Mouse (Mus musculus) T-cell, adult 2 months (primary cell): Measurements from ENCODE around the gene Opn3.

Experiments
- DNase-seq: peaks from one replicate; pipeline ENCODE4 v3.0.0; 2022; ENCODE audit warnings: low spot score

The Opn3 gene

GRCm38 (mm10) chr1:175692246-175692996 is at the start of gene Opn3, which contains the start of gene Chml:
Gene Opn3 (minus strand): TSS chr1:175692776.
Gene Chml (minus strand): TSS chr1:175692901.
- peak; percentile 99 for DNase-seq

- no peak for DNase-seq
Measured at GRCm38 (mm10) chr1:175725771-175726170, 33.2 kb upstream of the Opn3 start.

GRCm38 (mm10) chr1:175716832-175717231 is 24.3 kb upstream of the Opn3 start:
- no peak for DNase-seq

GRCm38 (mm10) chr1:175712338-175712909 is 19.8 kb upstream of the Opn3 start:
- no peak for DNase-seq

- DNase-seq, result no peak
Measured at GRCm38 (mm10) chr1:175708013-175708412, 15.4 kb upstream of the Opn3 start.

- DNase-seq, result no peak
Measured at GRCm38 (mm10) chr1:175707599-175707998, 15.0 kb upstream of the Opn3 start.

GRCm38 (mm10) chr1:175701145-175701544 is 8.6 kb upstream of the Opn3 start:
- no peak for DNase-seq

- DNase-seq, result peak; percentile 7
Measured at GRCm38 (mm10) chr1:175699796-175700195, 7.2 kb upstream of the Opn3 start.

GRCm38 (mm10) chr1:175699375-175699774 is 6.8 kb upstream of the Opn3 start:
- no peak for DNase-seq

- DNase-seq, result no peak
Measured at GRCm38 (mm10) chr1:175698293-175698692, 5.7 kb upstream of the Opn3 start, which contains the start of gene Wdr64. Gene Wdr64 (plus strand): TSS chr1:175698593.

GRCm38 (mm10) chr1:175693429-175693960 is 919 bp upstream of the Opn3 start:
- DNase-seq, result no peak

- no peak for DNase-seq
Measured at GRCm38 (mm10) chr1:175692997-175693361, 403 bp upstream of the Opn3 start.

GRCm38 (mm10) chr1:175691686-175692245 is 810 bp downstream of the Opn3 start:
- DNase-seq, result no peak

GRCm38 (mm10) chr1:175680995-175681394 is 11.6 kb downstream of the Opn3 start:
- DNase-seq, result no peak

GRCm38 (mm10) chr1:175677459-175677858 is 15.1 kb downstream of the Opn3 start:
- DNase-seq, result no peak

- no peak for DNase-seq
Measured at GRCm38 (mm10) chr1:175675116-175675515, 17.5 kb downstream of the Opn3 start.

GRCm38 (mm10) chr1:175673563-175674325 is 18.8 kb downstream of the Opn3 start:
- no peak for DNase-seq

- DNase-seq, result no peak
Measured at GRCm38 (mm10) chr1:175671626-175672025, 20.9 kb downstream of the Opn3 start.

- DNase-seq, result no peak
Measured at GRCm38 (mm10) chr1:175670042-175670441, 22.5 kb downstream of the Opn3 start.

- DNase-seq, result no peak
Measured at GRCm38 (mm10) chr1:175669456-175669855, 23.1 kb downstream of the Opn3 start.

GRCm38 (mm10) chr1:175668666-175669405 is 23.7 kb downstream of the Opn3 start:
- no peak for DNase-seq

GRCm38 (mm10) chr1:175659900-175660299 is 32.7 kb downstream of the Opn3 start:
- no peak for DNase-seq
